ENCODE assay signal across 8 mouse cellular contexts in genomic region chr12:5268188-5268612, GRCm38 (mm10).
DNase-seq lines count a peak whose midpoint lies in the region; ATAC-seq and TF ChIP-seq lines count a peak whose summit lies in the region.

No protein-coding gene starts in this region.

- peak; percentile 46 to 66 for DNase-seq in adrenal gland, adult (ENCODE audit: inconsistent age in 2 of 2, low spot score in 1 of 2)
- DNase-seq in adrenal gland, adult 8-10 months = no peak
- peak; percentile 53 for DNase-seq in limb, embryonic 14.5 days (ENCODE audit: low spot score)
- DNase-seq in right cerebral cortex, adult 18-20 months = peak; percentile 93

- 0 out of 2 replicates have a peak overlapping the region, but pooled peaks have one; percentile 5 for H3K27ac ChIP-seq in embryonic facial prominence, embryonic 15.5 days (replicated peaks)
- peak overlapping the region; percentile 43; the same call in 1 of the 2 replicates for H3K27ac ChIP-seq in hindbrain, embryonic 15.5 days (replicated peaks)
- H3K27ac ChIP-seq in limb, embryonic 14.5 days (replicated peaks; ENCODE audit: low read depth, low read length) = peak overlapping the region; percentile 61

- no peaks in the 10 kb centered on the region for H3K27me3 ChIP-seq in embryonic facial prominence, embryonic 15.5 days
- H3K27me3 ChIP-seq in hindbrain, embryonic 15.5 days = no peaks in the 10 kb centered on the region
- no peaks in the 10 kb centered on the region for H3K27me3 ChIP-seq in limb, embryonic 14.5 days (ENCODE audit: control insufficient read depth, insufficient read depth, low read length)

- TF ChIP-seq POLR2A in limb, embryonic 14.5 days (IDR thresholded peaks at IDR 0.05; ENCODE audit: borderline replicate concordance, extremely low read depth, insufficient read depth, insufficient read length) = no peak

- H3K9ac ChIP-seq in embryonic facial prominence, embryonic 15.5 days = no peak overlapping the region
- no peak overlapping the region for H3K9ac ChIP-seq in hindbrain, embryonic 15.5 days
- H3K9ac ChIP-seq in limb, embryonic 14.5 days (ENCODE audit: low read depth, low read length, severe bottlenecking) = no peak overlapping the region

- H3K4me2 ChIP-seq in embryonic facial prominence, embryonic 15.5 days (replicated peaks) = no peak overlapping the region
- no peak overlapping the region for H3K4me2 ChIP-seq in hindbrain, embryonic 15.5 days
- no peak overlapping the region for H3K4me2 ChIP-seq in limb, embryonic 14.5 days (replicated peaks; ENCODE audit: low read depth, low read length, severe bottlenecking)

- peaks cover 13% of the 10 kb centered on the region for H3K4me1 ChIP-seq in embryonic facial prominence, embryonic 15.5 days
- H3K4me1 ChIP-seq in hindbrain, embryonic 15.5 days (replicated peaks) = peaks cover 40% of the 10 kb centered on the region
- H3K4me1 ChIP-seq in limb, embryonic 14.5 days (ENCODE audit: control insufficient read depth, insufficient read depth, low read length) = peaks cover 27% of the 10 kb centered on the region

- ATAC-seq in embryonic facial prominence, embryonic 15.5 days (ENCODE audit: insufficient number of reproducible peaks, low FRiP score, low TSS enrichment, low read depth) = peak; percentile 8; the same call in 1 of the 2 replicates
- peak; percentile 60 for ATAC-seq in hindbrain, embryonic 15.5 days (ENCODE audit: low FRiP score, low read depth)
- ATAC-seq in limb, embryonic 14.5 days (ENCODE audit: low FRiP score, low read depth) = peak; percentile 62
- ATAC-seq in cerebellum, adult (ENCODE audit: insufficient number of reproducible peaks, low FRiP score, low TSS enrichment) = no peak
- no peak for ATAC-seq in CD4-positive, CD25-positive, alpha-beta regulatory T cell, adult 4 months

- no peak overlapping the region for H3K4me3 ChIP-seq in embryonic facial prominence, embryonic 15.5 days (replicated peaks)
- H3K4me3 ChIP-seq in hindbrain, embryonic 15.5 days = no peak overlapping the region
- no peak overlapping the region for H3K4me3 ChIP-seq in limb, embryonic 14.5 days (replicated peaks; ENCODE audit: low read length)

- no peaks in the 10 kb centered on the region for H3K36me3 ChIP-seq in embryonic facial prominence, embryonic 15.5 days
- no peaks in the 10 kb centered on the region for H3K36me3 ChIP-seq in hindbrain, embryonic 15.5 days
- no peaks in the 10 kb centered on the region for H3K36me3 ChIP-seq in limb, embryonic 14.5 days (ENCODE audit: control insufficient read depth, insufficient read depth, low read length)

- H3K9me3 ChIP-seq in embryonic facial prominence, embryonic 15.5 days (replicated peaks) = no peaks in the 10 kb centered on the region
- no peaks in the 10 kb centered on the region for H3K9me3 ChIP-seq in hindbrain, embryonic 15.5 days
- H3K9me3 ChIP-seq in limb, embryonic 14.5 days (ENCODE audit: control insufficient read depth, low read length) = no peaks in the 10 kb centered on the region

- 28% methylated on average over 9 of the region's 9 CpGs for WGBS in embryonic facial prominence, embryonic 15.5 days
- 13% methylated on average over 9 of the region's 9 CpGs for WGBS in hindbrain, embryonic 15.5 days
- 36% methylated on average over 9 of the region's 9 CpGs for WGBS in limb, embryonic 14.5 days

Comparison
In these comparisons a context has a peak if more than half of its experiments do, and no peak if none do; other contexts are left out.
1. ATAC-seq: peak in embryonic facial prominence, embryonic 15.5 days (single experiment), hindbrain, embryonic 15.5 days (single experiment) and limb, embryonic 14.5 days (single experiment); none in cerebellum, adult (single experiment) and CD4-positive, CD25-positive, alpha-beta regulatory T cell, adult 4 months (single experiment).
2. H3K27ac ChIP-seq: peak in every context shown above with its lines; median percentile 61 in limb, embryonic 14.5 days; 43 in hindbrain, embryonic 15.5 days; 5 in embryonic facial prominence, embryonic 15.5 days.